In the genomic region with DNA sequence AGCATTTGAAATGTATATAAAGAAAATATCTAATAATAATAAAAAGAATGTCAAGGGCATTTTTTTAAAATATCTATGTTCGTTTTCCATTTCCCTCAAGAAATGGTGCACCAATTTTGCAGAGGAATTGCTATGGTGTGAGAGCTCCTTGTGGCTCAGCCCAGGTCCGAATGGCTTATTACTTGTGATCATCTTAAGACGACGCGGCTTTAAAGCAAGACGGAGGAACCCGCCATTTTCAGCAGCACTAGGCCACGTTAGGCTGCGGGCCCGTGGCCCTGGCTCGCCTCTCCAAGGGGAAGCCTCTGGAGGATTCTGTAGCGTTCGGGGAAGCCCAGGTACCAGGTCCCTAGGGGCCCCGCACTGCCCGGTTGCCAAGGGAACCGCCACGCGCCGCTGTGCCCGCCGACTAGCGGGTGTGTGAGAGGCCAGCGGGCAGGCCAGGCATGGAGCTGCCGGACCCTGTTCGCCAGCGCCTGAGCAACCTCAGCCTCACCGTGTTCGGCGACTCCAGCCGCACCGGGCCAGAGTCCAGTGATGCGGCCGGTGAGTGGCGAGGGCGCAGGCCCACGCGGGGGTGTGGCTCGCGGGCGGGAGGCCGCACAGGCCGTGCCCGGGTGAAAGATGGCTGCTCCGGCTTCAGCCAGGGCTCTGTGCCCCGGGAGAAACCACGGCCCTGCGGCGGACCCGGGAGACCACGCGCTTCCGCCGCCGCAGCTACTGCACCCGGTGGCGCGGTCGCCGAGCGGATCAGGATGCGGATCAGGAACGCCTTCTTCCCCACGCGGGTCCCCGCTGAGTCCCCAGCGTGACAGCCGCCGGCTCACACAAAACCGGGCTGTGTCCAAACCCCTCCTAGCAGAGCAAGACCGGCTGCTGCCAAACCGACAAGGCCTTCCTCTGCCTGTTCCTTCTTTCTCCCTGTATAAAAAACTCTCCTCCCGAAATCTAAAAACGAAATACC, we compare ENCODE assay signal across 7 mouse cellular contexts. TPM values are rescaled to one million over a fixed set of nuclear protein-coding genes. Genes with fewer than 3 reads are reported as not detected.
DNase-seq lines count a peak whose midpoint lies in the region; ATAC-seq and TF ChIP-seq lines count a peak whose summit lies in the region.

Gene Tmem17 (plus strand): TSS at position 51 of the 964 bp plus-strand sequence.

- H3K4me2 ChIP-seq in embryonic facial prominence, embryonic 11.5 days (ENCODE audit: low read depth, low read length) = peak within 1 kb of the TSS; percentile 65
- peak within 1 kb of the TSS; percentile 67 for H3K4me2 ChIP-seq in limb, embryonic 11.5 days (ENCODE audit: low read depth, severe bottlenecking)
- H3K4me2 ChIP-seq in midbrain, embryonic 13.5 days (replicated peaks) = peak within 1 kb of the TSS; percentile 59

- ATAC-seq in embryonic facial prominence, embryonic 11.5 days (replicated peaks; ENCODE audit: insufficient number of reproducible peaks, low FRiP score, low TSS enrichment, low read depth) = peak; percentile 95
- peak; percentile 91 for ATAC-seq in limb, embryonic 11.5 days (ENCODE audit: insufficient number of reproducible peaks, low FRiP score, low TSS enrichment, low read depth)
- peak; percentile 96 for ATAC-seq in midbrain, embryonic 13.5 days

- peak within 1 kb of the TSS; percentile 79 for H3K4me3 ChIP-seq in embryonic facial prominence, embryonic 11.5 days (ENCODE audit: low read depth, low read length)
- peak within 1 kb of the TSS; percentile 56 for H3K4me3 ChIP-seq in kidney, adult 2 months (ENCODE audit: insufficient read depth, low read depth, low read length)
- peak within 1 kb of the TSS; percentile 84 for H3K4me3 ChIP-seq in limb, embryonic 11.5 days (ENCODE audit: low read depth, low read length)
- H3K4me3 ChIP-seq in midbrain, embryonic 13.5 days (replicated peaks) = peak within 1 kb of the TSS; percentile 61
- peak within 1 kb of the TSS; percentile 77 for H3K4me3 ChIP-seq in small intestine, adult 2 months (ENCODE audit: low read depth, low read length)

- H3K9ac ChIP-seq in embryonic facial prominence, embryonic 11.5 days (replicated peaks; ENCODE audit: low read length) = peak within 1 kb of the TSS; percentile 98
- peak within 1 kb of the TSS; percentile 96 for H3K9ac ChIP-seq in limb, embryonic 11.5 days (ENCODE audit: low read length)
- peak within 1 kb of the TSS; percentile 89 for H3K9ac ChIP-seq in midbrain, embryonic 13.5 days (replicated peaks)

- no peaks in the 10 kb centered on the region for H3K9me3 ChIP-seq in embryonic facial prominence, embryonic 11.5 days (replicated peaks; ENCODE audit: control insufficient read depth, low read length)
- no peaks in the 10 kb centered on the region for H3K9me3 ChIP-seq in limb, embryonic 11.5 days (ENCODE audit: control insufficient read depth, low read length)
- H3K9me3 ChIP-seq in midbrain, embryonic 13.5 days = 0 out of 2 replicates have a peak, but pooled peaks cover 2% of the 10 kb centered on the region

- peak; percentile 16; the same call in 1 of the 2 replicates for TF ChIP-seq CTCF in kidney, adult 2 months (conservative IDR thresholded peaks at IDR 0.05; ENCODE audit: insufficient read depth, insufficient read length, low read depth, low read length)
- peak; percentile 16; the same call in 1 of the 2 replicates for TF ChIP-seq CTCF in small intestine, adult 2 months (IDR thresholded peaks at IDR 0.05; ENCODE audit: extremely low read depth, insufficient read length, insufficient replicate concordance, low read depth, low read length)

- H3K27me3 ChIP-seq in embryonic facial prominence, embryonic 11.5 days (ENCODE audit: control insufficient read depth, insufficient read depth, low read length) = no peaks in the 10 kb centered on the region
- H3K27me3 ChIP-seq in kidney, adult 2 months (replicated peaks; ENCODE audit: control insufficient read depth, insufficient read depth, low read length) = no peaks in the 10 kb centered on the region
- H3K27me3 ChIP-seq in limb, embryonic 11.5 days (ENCODE audit: control insufficient read depth, insufficient read depth, low read length) = no peaks in the 10 kb centered on the region
- no peaks in the 10 kb centered on the region for H3K27me3 ChIP-seq in midbrain, embryonic 13.5 days
- H3K27me3 ChIP-seq in small intestine, adult 2 months (ENCODE audit: control insufficient read depth, insufficient read depth, low read length) = no peaks in the 10 kb centered on the region

- DNase-seq in adrenal gland, postnatal 36 days = peak; percentile 96 to 97
- DNase-seq in embryonic facial prominence, embryonic 11.5 days (ENCODE audit: low spot score) = peak; percentile 75
- peak; percentile 93 to 96 for DNase-seq in heart, adult 18-20 months
- peak; percentile 95 for DNase-seq in kidney, adult 2 months
- DNase-seq in limb, embryonic 11.5 days (ENCODE audit: low spot score) = peak; percentile 88

- H3K4me1 ChIP-seq in embryonic facial prominence, embryonic 11.5 days (ENCODE audit: control insufficient read depth, insufficient read depth, low read length) = no peaks in the 10 kb centered on the region
- no peaks in the 10 kb centered on the region for H3K4me1 ChIP-seq in kidney, adult 2 months (ENCODE audit: control insufficient read depth, insufficient read depth, low read length)
- no peaks in the 10 kb centered on the region for H3K4me1 ChIP-seq in limb, embryonic 11.5 days (ENCODE audit: control insufficient read depth, insufficient read depth, low read length)
- peaks cover 8% of the 10 kb centered on the region; the same call in 1 of the 2 replicates for H3K4me1 ChIP-seq in midbrain, embryonic 13.5 days (replicated peaks)
- H3K4me1 ChIP-seq in small intestine, adult 2 months (ENCODE audit: control insufficient read depth, insufficient read depth, insufficient read length, low read length) = no peaks in the 10 kb centered on the region; the same call in 1 of the 2 replicates

- WGBS in embryonic facial prominence, embryonic 11.5 days = under 1% methylated on average over 69 of the region's 73 CpGs
- whole genome bisulfite sequencing in kidney, adult 2 months = under 1% methylated on average over 73 of the region's 73 CpGs
- under 1% methylated on average over 73 of the region's 73 CpGs for WGBS in limb, embryonic 11.5 days
- WGBS in midbrain, embryonic 13.5 days = under 1% methylated on average over 72 of the region's 73 CpGs
- under 1% methylated on average over 73 of the region's 73 CpGs for WGBS in small intestine, adult 2 months

- peak within 1 kb of the TSS; percentile 83 for H3K27ac ChIP-seq in embryonic facial prominence, embryonic 11.5 days (replicated peaks; ENCODE audit: low read depth, low read length)
- peak within 1 kb of the TSS; percentile 91 for H3K27ac ChIP-seq in kidney, adult 2 months (ENCODE audit: insufficient read depth, low read depth, low read length)
- peak within 1 kb of the TSS; percentile 94 for H3K27ac ChIP-seq in limb, embryonic 11.5 days (replicated peaks; ENCODE audit: low read depth, low read length)
- H3K27ac ChIP-seq in midbrain, embryonic 13.5 days = peak within 1 kb of the TSS; percentile 97
- peak within 1 kb of the TSS; percentile 57 for H3K27ac ChIP-seq in small intestine, adult 2 months (ENCODE audit: insufficient read depth, low read depth, low read length)

- H3K36me3 ChIP-seq in embryonic facial prominence, embryonic 11.5 days (replicated peaks; ENCODE audit: control insufficient read depth, insufficient read depth, low read depth, low read length) = no peaks in the 10 kb centered on the region
- H3K36me3 ChIP-seq in kidney, adult 2 months (ENCODE audit: control insufficient read depth, insufficient read depth, low read length) = no peaks in the 10 kb centered on the region
- H3K36me3 ChIP-seq in limb, embryonic 11.5 days (ENCODE audit: control insufficient read depth, insufficient read depth, low read length) = no peaks in the 10 kb centered on the region
- H3K36me3 ChIP-seq in midbrain, embryonic 13.5 days = no peaks in the 10 kb centered on the region
- no peaks in the 10 kb centered on the region for H3K36me3 ChIP-seq in small intestine, adult 2 months (ENCODE audit: control insufficient read depth, insufficient read depth, low read length)

- peak; percentile 33 for TF ChIP-seq POLR2A in kidney, adult 2 months (IDR thresholded peaks at IDR 0.05; ENCODE audit: low read depth, low read length)
- TF ChIP-seq POLR2A in small intestine, adult 2 months (IDR thresholded peaks at IDR 0.05; ENCODE audit: low read depth, low read length) = peak; percentile 49

RNA-seq across cellular contexts. Expression of gene Tmem17, which starts in this region (rescaled TPM):
- total RNA-seq in adrenal gland, postnatal 36 days (2021) = 1 to 10 TPM; 2.0 to 3.7 TPM
- 14.7 and 15.3 TPM in 2 replicates for polyA plus RNA-seq in embryonic facial prominence, embryonic 11.5 days (2014; fragmentation: Nextera tagmentation; extraction: Ambion mirVana)
- total RNA-seq in heart, adult 18-20 months (2021) = 1 to 10 TPM; 1.6 to 3.4 TPM
- polyA plus RNA-seq in kidney, adult 2 months (2012; rRNA removed) = 2.5 and 3.3 TPM in 2 replicates
- polyA plus RNA-seq in limb, embryonic 11.5 days (2014; fragmentation: Nextera tagmentation; extraction: Ambion mirVana) = 14.8 and 14.9 TPM in 2 replicates
- polyA plus RNA-seq in midbrain, embryonic 13.5 days (2015; fragmentation: Nextera tagmentation; extraction: Ambion mirVana) = 20.4 and 20.8 TPM in 2 replicates
- polyA plus RNA-seq in small intestine, adult 2 months (2012; rRNA removed) = 0.36 and 0.60 TPM in 2 replicates

Comparison
In these comparisons a context has a peak if more than half of its experiments do, and no peak if none do; other contexts are left out.
1. Peak in every context shown above with its lines: DNase-seq, ATAC-seq, H3K4me3 ChIP-seq and H3K27ac ChIP-seq.